Mouse (Mus musculus) adrenal gland, adult 2 months (tissue): Measurements from ENCODE around the gene Klhl22. TPM values are rescaled to one million over a fixed set of nuclear protein-coding genes. Genes with fewer than 3 reads are reported as not detected.

ENCODE experiments used
- DNase-seq: peaks from one replicate; pipeline ENCODE4 v3.0.0; 2021
- polyA plus RNA-seq: library from polyadenylated mRNA; depleted of rRNA; stranded (reverse); fragments of >200 nt; gene quantifications from 2 replicates; pipeline ENCODE4 v1.2.3, GENCODE M21; 2012; rRNA removed
- total RNA-seq, 2 experiments: library from RNA; stranded (reverse); gene quantifications; 2 replicates each; pipeline ENCODE4 v1.2.3; 2021

Klhl22 gene
- total and polyA plus RNA-seq, 3 experiments, result 45.5 to 68.2 (median 49.8) TPM

DNA sequence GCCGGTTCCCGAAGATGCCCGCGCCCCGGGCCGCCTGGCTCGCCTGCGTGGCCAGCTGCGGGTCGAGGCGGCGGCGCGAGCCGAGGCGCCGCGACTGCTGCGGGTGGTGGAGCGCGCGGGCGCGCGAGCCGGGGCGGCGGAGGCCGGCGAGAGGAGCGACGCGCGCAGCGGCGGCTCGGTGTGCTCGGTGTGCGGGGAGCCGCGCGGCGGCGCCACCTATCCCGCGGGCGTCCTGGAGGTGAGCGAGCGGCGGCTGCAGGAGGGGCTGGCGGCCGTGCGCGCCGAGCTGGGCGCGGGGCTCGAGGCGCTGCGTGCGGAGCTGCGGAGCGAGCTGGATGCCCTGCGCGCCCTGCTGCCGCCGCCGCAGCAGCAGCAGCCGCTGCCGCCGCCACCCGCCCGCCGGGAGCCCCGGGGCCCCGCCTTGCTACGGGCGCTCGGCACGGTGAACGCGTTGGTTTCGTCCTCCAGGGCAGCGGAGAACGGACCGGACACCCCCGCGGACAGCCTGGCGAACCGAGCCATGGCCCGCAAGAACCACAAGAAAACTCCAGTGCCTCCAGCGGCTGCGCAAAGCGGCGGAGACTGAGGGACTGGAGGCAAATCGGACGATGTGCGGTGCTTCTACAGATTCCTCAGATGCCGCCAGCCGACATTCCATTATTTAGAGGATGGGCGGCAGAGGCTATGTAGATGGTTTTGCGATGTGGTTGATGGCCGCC lies 74.4 kb downstream of the Klhl22 start:
- DNase-seq, result peak; percentile 51

GRCm38 (mm10) chr16:17834543-17834942 lies 75.1 kb downstream of the Klhl22 start:
- no peak for DNase-seq

DNA sequence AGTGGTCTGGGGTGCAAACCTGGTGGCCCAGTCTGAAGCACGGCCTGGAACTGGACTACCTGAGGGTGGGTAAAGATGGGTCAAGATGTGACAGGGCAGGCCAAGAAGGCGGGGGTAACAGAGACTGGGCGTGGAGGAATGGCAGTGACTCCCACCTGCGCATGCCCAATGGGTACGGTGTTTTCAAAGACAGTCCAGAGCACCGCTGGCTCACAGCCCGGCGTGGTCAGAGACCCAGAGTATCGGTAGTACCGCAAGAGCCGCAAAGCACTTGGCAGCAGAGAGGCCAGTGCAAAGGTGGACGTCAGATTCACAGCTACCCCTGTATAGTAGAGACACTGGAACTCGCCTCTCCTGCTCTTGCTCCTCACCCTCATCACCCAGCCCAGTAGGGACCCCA lies 76.1 kb downstream of the Klhl22 start:
- DNase-seq, result peak; percentile 18

- no peak for DNase-seq
Observed at GRCm38 (mm10) chr16:17838051-17838450, 78.6 kb downstream of the Klhl22 start, which contains the start of gene Car15. TSS of gene Car15 (minus strand) at chr16:17838364.

GRCm38 (mm10) chr16:17839976-17840375 lies 80.6 kb downstream of the Klhl22 start:
- no peak for DNase-seq

- DNase-seq, result no peak
Observed at GRCm38 (mm10) chr16:17842437-17842836, 83.0 kb downstream of the Klhl22 start.

Other genes starting within 250 kb of the Klhl22 start
- 10 to 100 TPM; 37.7 to 41.9 TPM for gene Thap7, start 228.5 kb upstream of the Klhl22 start, total RNA-seq
- gene Thap7, start 228.5 kb upstream of the Klhl22 start, polyA plus RNA-seq, result 137 and 144 TPM in 2 replicates
- not detected for gene Lrrc74b, start 198.4 kb upstream of the Klhl22 start, total RNA-seq
- gene Lrrc74b, start 198.4 kb upstream of the Klhl22 start, polyA plus RNA-seq, result not detected in 2 replicates
- gene P2rx6, start 197.7 kb upstream of the Klhl22 start, total RNA-seq, result 1 to 10 TPM; 1.1 to 1.3 TPM
- 2.0 and 2.6 TPM in 2 replicates for gene P2rx6, start 197.7 kb upstream of the Klhl22 start, polyA plus RNA-seq
- 10 to 100 TPM in 1 of 2 experiments, 1 to 10 TPM in 1; 7.6 to 23.8 TPM for gene Slc7a4, start 176.4 kb upstream of the Klhl22 start, total RNA-seq
- 28.4 and 56.6 TPM in 2 replicates for gene Slc7a4, start 176.4 kb upstream of the Klhl22 start, polyA plus RNA-seq
- gene Smpd4, start 140.3 kb upstream of the Klhl22 start, total RNA-seq, result 10 to 100 TPM; 26.6 to 35.2 TPM
- 77.3 and 102 TPM in 2 replicates for gene Smpd4, start 140.3 kb upstream of the Klhl22 start, polyA plus RNA-seq
- gene Ccdc74a, start 113.1 kb upstream of the Klhl22 start, total RNA-seq, result 1 to 10 TPM; 1.1 to 1.6 TPM
- gene Ccdc74a, start 113.1 kb upstream of the Klhl22 start, polyA plus RNA-seq, result 0.45 and 0.81 TPM in 2 replicates
- 10 to 100 TPM; 53.9 to 65.4 TPM for gene Med15, start 26.7 kb upstream of the Klhl22 start, total RNA-seq
- 138 and 157 TPM in 2 replicates for gene Med15, start 26.7 kb upstream of the Klhl22 start, polyA plus RNA-seq
- gene Scarf2, start 37.7 kb downstream of the Klhl22 start, total RNA-seq, result 10 to 100 TPM in 1 of 2 experiments, 1 to 10 TPM in 1; 8.4 to 15.9 TPM
- 61.7 and 75.1 TPM in 2 replicates for gene Scarf2, start 37.7 kb downstream of the Klhl22 start, polyA plus RNA-seq
- gene B830017H08Rik, start 73.5 kb downstream of the Klhl22 start, total RNA-seq, result not detected
- not detected in 2 replicates for gene B830017H08Rik, start 73.5 kb downstream of the Klhl22 start, polyA plus RNA-seq
- 1 to 10 TPM; 1.7 to 3.8 TPM for gene Car15, start 78.7 kb downstream of the Klhl22 start, total RNA-seq
- 5.1 and 5.5 TPM in 2 replicates for gene Car15, start 78.7 kb downstream of the Klhl22 start, polyA plus RNA-seq
- gene Gm20518, start 132.1 kb downstream of the Klhl22 start, total RNA-seq, result under 1 TPM in 1 of 2 experiments, not detected in 1; 0.09 TPM
- gene Gm20518, start 132.1 kb downstream of the Klhl22 start, polyA plus RNA-seq, result 0.58 and 0.67 TPM in 2 replicates
- not detected for gene Tssk1, start 134.6 kb downstream of the Klhl22 start, total RNA-seq
- 0.03 TPM in 1 of 2 replicates, not detected in the other for gene Tssk1, start 134.6 kb downstream of the Klhl22 start, polyA plus RNA-seq
- gene Dgcr2, start 138.9 kb downstream of the Klhl22 start, total RNA-seq, result 10 to 100 TPM; 62.1 to 68.1 TPM
- gene Dgcr2, start 138.9 kb downstream of the Klhl22 start, polyA plus RNA-seq, result 139 and 166 TPM in 2 replicates
- gene Tssk2, start 139.0 kb downstream of the Klhl22 start, total RNA-seq, result not detected
- not detected in 2 replicates for gene Tssk2, start 139.0 kb downstream of the Klhl22 start, polyA plus RNA-seq
- 10 to 100 TPM; 14.1 to 15.5 TPM for gene Ess2, start 151.7 kb downstream of the Klhl22 start, total RNA-seq
- gene Ess2, start 151.7 kb downstream of the Klhl22 start, polyA plus RNA-seq, result 19.5 and 22.6 TPM in 2 replicates
- not detected for gene Gsc2, start 155.4 kb downstream of the Klhl22 start, total RNA-seq
- not detected in 2 replicates for gene Gsc2, start 155.4 kb downstream of the Klhl22 start, polyA plus RNA-seq
- gene Slc25a1, start 168.6 kb downstream of the Klhl22 start, total RNA-seq, result 100 to 1,000 TPM; 215 to 471 TPM
- gene Slc25a1, start 168.6 kb downstream of the Klhl22 start, polyA plus RNA-seq, result 601 and 791 TPM in 2 replicates
- gene Vpreb2, start 220.8 kb downstream of the Klhl22 start, total RNA-seq, result not detected
- not detected in 2 replicates for gene Vpreb2, start 220.8 kb downstream of the Klhl22 start, polyA plus RNA-seq